ENCODE assay signal across 17 mouse cellular contexts in genomic region chr7:34302651-34303050, GRCm38 (mm10). TPM values are rescaled to one million over a fixed set of nuclear protein-coding genes. Genes with fewer than 3 reads are reported as not detected.
DNase-seq lines count a peak whose midpoint lies in the region; ATAC-seq lines count a peak whose summit lies in the region.
"Had no signal": no experiment of that assay in that cellular context is flagged by ENCODE, and none has a peak within 500 bp of the region (broad histone marks: within the 10 kb centered on the region; RNA-seq: fewer than 3 reads in every experiment).

No protein-coding gene starts in this region.

- H3K4me1 ChIP-seq in hindbrain, embryonic 15.5 days (replicated peaks), result peaks cover 10% of the 10 kb centered on the region; the same call in 1 of the 2 replicates
- peaks cover 6% of the 10 kb centered on the region for H3K4me1 ChIP-seq in hindbrain, embryonic 13.5 days (replicated peaks)
- peaks cover 21% of the 10 kb centered on the region for H3K4me1 ChIP-seq in lung, embryonic 15.5 days
- peaks cover 11% of the 10 kb centered on the region for H3K4me1 ChIP-seq in liver, embryonic 11.5 days (replicated peaks; ENCODE audit: control insufficient read depth, insufficient read depth, low read length)
- H3K4me1 ChIP-seq: embryonic facial prominence, embryonic 15.5 days; forebrain, embryonic 15.5 days had no signal

- H3K36me3 ChIP-seq in hindbrain, embryonic 15.5 days, result no peaks in the 10 kb centered on the region
- peaks cover 15% of the 10 kb centered on the region for H3K36me3 ChIP-seq in hindbrain, embryonic 13.5 days
- H3K36me3 ChIP-seq in lung, embryonic 15.5 days, result no peaks in the 10 kb centered on the region; the same call in 1 of the 2 replicates
- H3K36me3 ChIP-seq in liver, embryonic 11.5 days (ENCODE audit: control insufficient read depth, insufficient read depth, low read length), result no peaks in the 10 kb centered on the region; the same call in 1 of the 2 replicates
- H3K36me3 ChIP-seq: forebrain, embryonic 15.5 days; stomach, embryonic 15.5 days had no signal

- WGBS in hindbrain, embryonic 15.5 days, result 100% methylated on average over 1 of the region's 1 CpGs
- 96% methylated on average over 1 of the region's 1 CpGs for WGBS in hindbrain, embryonic 13.5 days
- 65% methylated on average over 1 of the region's 1 CpGs for WGBS in lung, embryonic 15.5 days
- WGBS in liver, embryonic 11.5 days, result 53% methylated on average over 1 of the region's 1 CpGs

- DNase-seq in lung, postnatal 25 days (ENCODE audit: low spot score), result no peak
- DNase-seq in liver, embryonic 11.5 days (ENCODE audit: low spot score), result no peak
- DNase-seq in frontal cortex, postnatal 14 days (ENCODE audit: low spot score in 2 of 2), result no peak
- DNase-seq: cerebellum, postnatal 25 days; right cerebral cortex, postnatal 25 days had no signal

- ATAC-seq in hindbrain, embryonic 15.5 days (ENCODE audit: low FRiP score, low read depth), result no peak
- no peak for ATAC-seq in hindbrain, embryonic 13.5 days (ENCODE audit: low FRiP score)
- ATAC-seq in lung, embryonic 15.5 days (ENCODE audit: borderline replicate concordance, extremely low read depth, low FRiP score, low TSS enrichment), result no peak
- no peak for ATAC-seq in liver, embryonic 11.5 days (replicated peaks; ENCODE audit: low FRiP score)
- peak; percentile 52; the same call in 1 of the 2 replicates for ATAC-seq in megakaryocyte progenitor cell, adult 5-6 weeks (replicated peaks; ENCODE audit: poor library complexity)
- ATAC-seq: forebrain, embryonic 15.5 days had no signal

- no peaks in the 10 kb centered on the region for H3K9me3 ChIP-seq in hindbrain, embryonic 15.5 days
- H3K9me3 ChIP-seq in hindbrain, embryonic 13.5 days, result no peaks in the 10 kb centered on the region
- H3K9me3 ChIP-seq in lung, embryonic 15.5 days, result no peaks in the 10 kb centered on the region
- no peaks in the 10 kb centered on the region for H3K9me3 ChIP-seq in liver, embryonic 11.5 days (ENCODE audit: control insufficient read depth, low read length)
- H3K9me3 ChIP-seq: embryonic facial prominence, embryonic 15.5 days; forebrain, embryonic 15.5 days; stomach, embryonic 15.5 days had no signal

- H3K27me3 ChIP-seq in hindbrain, embryonic 15.5 days, result no peaks in the 10 kb centered on the region
- H3K27me3 ChIP-seq in hindbrain, embryonic 13.5 days, result no peaks in the 10 kb centered on the region
- H3K27me3 ChIP-seq in lung, embryonic 15.5 days, result no peaks in the 10 kb centered on the region
- no peaks in the 10 kb centered on the region for H3K27me3 ChIP-seq in liver, embryonic 11.5 days (replicated peaks; ENCODE audit: control insufficient read depth, insufficient read depth, low read length)
- H3K27me3 ChIP-seq: embryonic facial prominence, embryonic 15.5 days; forebrain, embryonic 15.5 days; stomach, embryonic 15.5 days had no signal

- 0 out of 2 replicates have a peak overlapping the region, but pooled peaks have one; percentile 4 for H3K27ac ChIP-seq in hindbrain, embryonic 15.5 days (replicated peaks)
- H3K27ac ChIP-seq in hindbrain, embryonic 13.5 days, result no peak overlapping the region
- peak overlapping the region; percentile 52 for H3K27ac ChIP-seq in lung, embryonic 15.5 days
- peak overlapping the region; percentile 13; the same call in 1 of the 2 replicates for H3K27ac ChIP-seq in liver, embryonic 11.5 days (ENCODE audit: low read depth, low read length)
- H3K27ac ChIP-seq: forebrain, embryonic 15.5 days; stomach, embryonic 15.5 days had no signal

- H3K9ac ChIP-seq in hindbrain, embryonic 15.5 days, result no peak overlapping the region
- no peak overlapping the region for H3K9ac ChIP-seq in hindbrain, embryonic 13.5 days
- no peak overlapping the region for H3K9ac ChIP-seq in lung, embryonic 15.5 days
- H3K9ac ChIP-seq in liver, embryonic 11.5 days (ENCODE audit: low read depth, low read length), result no peak overlapping the region
- H3K9ac ChIP-seq: embryonic facial prominence, embryonic 15.5 days; forebrain, embryonic 15.5 days; stomach, embryonic 15.5 days had no signal

- H3K4me2 ChIP-seq in hindbrain, embryonic 15.5 days, result no peak overlapping the region
- H3K4me2 ChIP-seq in hindbrain, embryonic 13.5 days, result no peak overlapping the region
- H3K4me2 ChIP-seq in lung, embryonic 15.5 days, result no peak overlapping the region; the same call in 1 of the 2 replicates
- no peak overlapping the region for H3K4me2 ChIP-seq in liver, embryonic 11.5 days
- H3K4me2 ChIP-seq: embryonic facial prominence, embryonic 15.5 days; forebrain, embryonic 15.5 days; stomach, embryonic 15.5 days had no signal

- H3K4me3 ChIP-seq in hindbrain, embryonic 15.5 days, result no peak overlapping the region
- no peak overlapping the region for H3K4me3 ChIP-seq in hindbrain, embryonic 13.5 days
- no peak overlapping the region for H3K4me3 ChIP-seq in lung, embryonic 15.5 days
- H3K4me3 ChIP-seq in liver, embryonic 11.5 days (ENCODE audit: low read depth, low read length), result no peak overlapping the region
- H3K4me3 ChIP-seq: embryonic facial prominence, embryonic 15.5 days; forebrain, embryonic 15.5 days; stomach, embryonic 15.5 days had no signal

RNA-seq across cellular contexts. Expression of gene 4931406P16Rik, which starts 10.7 kb away (rescaled TPM):
- polyA plus RNA-seq in hindbrain, embryonic 15.5 days (2015; fragmentation: Nextera tagmentation; extraction: Ambion mirVana), result 32.2 and 33.3 TPM in 2 replicates
- 32.1 and 34.4 TPM in 2 replicates for polyA plus RNA-seq in hindbrain, embryonic 13.5 days (2015; fragmentation: Nextera tagmentation; extraction: Ambion mirVana)
- polyA plus RNA-seq in lung, embryonic 15.5 days (2015; fragmentation: Nextera tagmentation; extraction: Ambion mirVana), result 44.8 and 51.8 TPM in 2 replicates
- polyA plus RNA-seq in liver, embryonic 11.5 days (2014; fragmentation: Nextera tagmentation; extraction: Ambion mirVana), result 28.7 and 32.6 TPM in 2 replicates
- total RNA-seq in megakaryocyte progenitor cell, adult 5-6 weeks (2015), result 16.4 and 18.7 TPM in 2 replicates
- total RNA-seq in megakaryocyte progenitor cell, adult 5-6 weeks (2017), result 12.0 and 12.2 TPM in 2 replicates

RNA-seq across cellular contexts. Expression of gene Gm6096, which starts 51.8 kb away (rescaled TPM):
- not detected in 2 replicates for polyA plus RNA-seq in hindbrain, embryonic 15.5 days (2015; fragmentation: Nextera tagmentation; extraction: Ambion mirVana)
- polyA plus RNA-seq in hindbrain, embryonic 13.5 days (2015; fragmentation: Nextera tagmentation; extraction: Ambion mirVana), result not detected in 2 replicates
- polyA plus RNA-seq in lung, embryonic 15.5 days (2015; fragmentation: Nextera tagmentation; extraction: Ambion mirVana), result 0.57 TPM in 1 of 2 replicates, not detected in the other
- polyA plus RNA-seq in liver, embryonic 11.5 days (2014; fragmentation: Nextera tagmentation; extraction: Ambion mirVana), result not detected in 2 replicates
- not detected in 2 replicates for total RNA-seq in megakaryocyte progenitor cell, adult 5-6 weeks (2015)
- not detected in 2 replicates for total RNA-seq in megakaryocyte progenitor cell, adult 5-6 weeks (2017)
- total RNA-seq: adrenal gland, adult 2 months; left cerebral cortex, adult 18-20 months; midbrain, postnatal 0 days; neutrophil, adult 5-6 weeks had no signal
- polyA plus RNA-seq: adrenal gland, adult 2 months; embryonic facial prominence, embryonic 15.5 days; forebrain, embryonic 15.5 days; gonadal fat pad, adult 2 months; midbrain, postnatal 0 days; stomach, embryonic 15.5 days had no signal
